Mouse (Mus musculus) adipocyte (in vitro differentiated cells): Measurements from ENCODE around the gene Ush1g.

ENCODE experiments used
- DNase-seq: peaks from one replicate; pipeline ENCODE4 v3.0.0-alpha.2; 2016; ENCODE audit warnings: low spot score

Gene Ush1g

DNA sequence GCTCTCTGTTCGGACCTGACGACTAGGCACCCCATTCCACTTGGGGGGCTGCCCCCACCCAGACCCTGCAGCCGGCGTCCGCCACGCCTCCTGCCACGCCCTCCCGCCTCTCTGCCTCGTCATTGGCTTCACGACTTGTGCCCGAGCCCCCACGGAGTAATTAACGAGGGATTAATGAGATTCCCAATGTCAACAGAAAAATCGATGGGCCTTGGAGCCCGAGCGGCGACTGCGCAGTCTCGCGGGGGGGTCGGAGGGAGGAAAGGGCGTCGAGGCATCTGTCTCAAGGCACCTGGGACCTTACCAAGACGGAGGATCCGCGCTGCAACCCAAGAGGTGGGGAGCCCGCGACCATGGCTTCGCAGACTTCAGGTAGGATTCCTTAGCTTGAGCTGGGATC lies 12.7 kb upstream of the Ush1g start, which contains the start of gene Otop3:
Gene Otop3 (plus strand): TSS at position 201 of the 400 bp plus-strand sequence.
- DNase-seq: no peak

DNA sequence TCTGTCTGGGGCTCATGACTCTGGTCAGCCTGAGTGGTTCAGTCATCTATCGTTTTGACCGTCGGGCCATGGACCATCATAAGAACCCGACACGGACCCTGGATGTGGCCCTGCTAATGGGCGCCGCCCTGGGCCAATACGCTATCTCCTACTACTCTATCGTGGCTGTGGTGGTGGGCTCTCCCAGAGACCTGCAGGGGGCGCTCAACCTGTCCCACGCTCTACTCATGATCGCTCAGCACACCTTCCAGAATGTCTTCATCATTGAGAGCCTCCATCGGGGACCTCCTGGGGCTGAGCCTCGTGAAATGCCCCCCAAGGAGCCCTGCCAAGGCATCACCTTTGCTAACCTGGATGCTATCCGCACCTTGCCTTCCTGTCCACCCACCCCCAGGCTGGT lies 7.5 kb upstream of the Ush1g start:
- DNase-seq: no peak

GRCm38 (mm10) chr11:115326730-115327129 lies 4.9 kb upstream of the Ush1g start:
- DNase-seq: no peak

DNA sequence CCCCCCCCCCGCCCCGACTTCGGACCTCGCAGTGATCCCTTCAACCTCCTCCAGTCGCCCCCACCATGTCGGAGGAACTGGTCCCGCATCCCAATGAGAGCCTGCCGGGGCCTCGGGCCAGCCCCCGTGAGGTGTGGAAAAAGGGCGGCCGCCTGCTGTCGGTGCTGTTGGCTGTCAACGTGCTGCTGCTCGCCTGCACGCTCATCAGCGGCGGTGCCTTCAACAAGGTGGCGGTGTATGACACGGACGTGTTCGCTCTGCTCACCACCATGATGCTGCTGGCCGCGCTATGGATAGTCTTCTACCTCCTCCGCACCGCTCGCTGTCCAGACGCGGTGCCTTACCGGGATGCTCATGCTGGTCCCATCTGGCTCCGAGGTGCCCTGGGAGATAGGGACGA lies 1.5 kb upstream of the Ush1g start:
- DNase-seq: no peak

DNA sequence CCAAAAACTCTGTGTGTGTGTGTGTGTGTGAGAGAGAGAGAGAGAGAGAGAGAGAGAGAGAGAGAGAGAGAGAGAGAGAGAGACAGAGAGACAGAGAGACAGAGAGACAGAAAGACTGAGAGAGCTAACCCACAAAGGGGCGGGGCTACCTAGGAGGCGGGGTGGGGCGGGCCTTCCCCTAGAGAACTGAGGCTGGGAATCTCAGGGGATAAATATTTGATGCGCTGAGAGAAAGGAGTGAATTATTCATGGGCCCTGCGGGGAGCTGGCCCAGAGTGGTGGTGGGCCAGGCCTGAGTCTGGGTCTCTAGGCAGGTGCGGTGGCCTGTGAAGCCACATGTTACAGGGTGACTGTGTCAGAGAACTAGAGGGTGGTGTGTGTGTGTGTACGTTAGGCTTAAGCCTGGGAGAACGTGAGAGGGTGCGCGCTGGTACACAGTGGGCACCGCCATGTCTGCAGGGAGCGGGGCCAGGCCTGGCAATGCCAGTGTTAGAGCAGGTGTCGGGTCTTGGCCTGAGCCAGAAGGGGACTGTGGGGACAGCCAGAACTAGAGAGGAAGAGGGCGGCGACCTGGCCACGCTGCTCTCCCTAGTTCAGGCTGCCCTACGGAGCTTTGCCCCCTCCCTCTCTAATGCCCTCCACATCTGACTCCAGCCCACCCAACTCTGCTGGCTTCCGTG lies 2.0 kb downstream of the Ush1g start:
- no peak for DNase-seq

GRCm38 (mm10) chr11:115318245-115319027 lies 3.4 kb downstream of the Ush1g start:
- DNase-seq: no peak

DNA sequence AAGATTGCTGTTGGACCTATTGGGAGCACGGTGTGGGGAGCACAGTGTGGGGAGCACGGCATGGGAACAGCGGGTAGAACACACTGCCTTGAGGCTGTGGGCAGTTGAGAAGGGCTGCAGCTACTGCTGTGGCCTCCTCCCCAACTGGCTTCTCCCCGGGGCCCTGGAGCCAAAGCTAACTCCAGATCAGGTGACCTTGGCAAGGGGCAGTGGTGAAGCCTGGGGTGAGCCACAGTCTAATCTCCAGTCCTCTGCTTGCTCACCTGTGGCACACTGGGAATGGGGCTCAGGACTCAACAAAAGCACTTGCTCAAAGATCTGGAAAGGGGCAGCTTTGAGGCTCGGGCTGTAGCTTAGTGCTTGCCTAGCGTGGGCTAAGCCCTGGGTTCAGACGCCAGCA lies 4.6 kb downstream of the Ush1g start:
- DNase-seq: peak; percentile 42

GRCm38 (mm10) chr11:115314249-115314648 lies 7.6 kb downstream of the Ush1g start:
- peak; percentile 62 for DNase-seq

GRCm38 (mm10) chr11:115308781-115309180 lies 13.1 kb downstream of the Ush1g start:
- no peak for DNase-seq

DNA sequence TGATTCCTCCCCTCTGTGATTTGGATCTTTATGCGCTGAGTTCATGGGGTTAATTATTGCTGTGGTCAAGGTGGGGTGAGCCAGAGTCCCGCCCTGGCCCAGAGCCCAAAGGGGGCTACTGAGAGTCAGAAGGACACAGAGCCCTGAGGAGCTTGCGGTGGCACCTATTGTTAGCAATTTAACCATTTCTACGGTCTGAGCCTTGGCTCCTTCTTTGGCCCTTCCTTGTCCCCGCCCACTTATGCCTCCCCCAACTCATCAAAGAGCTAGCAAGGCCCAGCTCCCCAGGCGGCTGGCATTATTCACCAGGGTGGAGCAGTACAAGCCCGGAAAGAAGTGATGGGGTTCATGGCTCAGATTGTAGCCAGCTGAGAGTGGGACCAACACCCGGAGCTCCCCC lies 15.0 kb downstream of the Ush1g start, which contains the start of gene Otop2:
Gene Otop2 (plus strand): TSS at position 301 of the 400 bp plus-strand sequence.
- DNase-seq: no peak

DNA sequence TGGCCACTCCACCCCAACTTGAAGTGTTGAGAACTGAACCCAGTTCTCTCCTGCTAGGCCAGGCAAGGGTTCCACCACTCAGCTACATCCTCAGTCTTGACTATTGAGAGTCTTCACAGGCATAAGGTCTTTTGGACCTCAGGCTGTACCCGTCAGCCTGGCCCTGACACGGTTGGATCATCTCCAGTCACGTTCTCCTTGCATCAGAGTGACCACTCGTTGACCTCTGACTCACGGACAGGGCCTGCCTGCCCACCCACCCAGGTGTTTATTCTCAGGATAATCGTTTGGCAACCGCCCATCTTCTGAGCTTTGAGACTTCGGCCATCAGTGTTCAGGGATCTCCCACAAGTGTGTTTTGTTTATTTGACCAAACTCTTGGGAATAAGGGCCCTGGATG lies 18.7 kb downstream of the Ush1g start:
- DNase-seq: no peak

GRCm38 (mm10) chr11:115301351-115301750 lies 20.5 kb downstream of the Ush1g start:
- DNase-seq: peak; percentile 48

DNA sequence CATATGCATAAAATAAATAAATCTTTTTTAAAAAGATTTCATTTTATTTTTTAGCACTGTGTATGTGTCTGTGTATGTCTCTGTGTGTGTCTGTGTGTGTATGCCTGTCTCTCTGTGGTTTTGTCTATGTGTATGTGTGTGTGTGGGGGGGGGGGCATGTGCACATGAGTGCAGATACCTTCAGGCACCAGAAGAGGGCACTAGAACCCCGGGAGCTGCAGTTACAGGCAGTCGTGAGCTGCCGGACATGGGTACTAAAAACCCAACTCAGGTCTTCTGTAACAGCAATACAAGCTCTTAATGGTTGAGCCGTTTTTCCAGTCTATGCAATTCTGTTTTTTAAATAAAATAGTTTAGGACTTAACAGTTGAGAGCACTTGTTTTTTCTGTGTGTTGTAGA lies 21.1 kb downstream of the Ush1g start:
- DNase-seq: no peak

GRCm38 (mm10) chr11:115298160-115298559 lies 23.7 kb downstream of the Ush1g start:
- no peak for DNase-seq

DNA sequence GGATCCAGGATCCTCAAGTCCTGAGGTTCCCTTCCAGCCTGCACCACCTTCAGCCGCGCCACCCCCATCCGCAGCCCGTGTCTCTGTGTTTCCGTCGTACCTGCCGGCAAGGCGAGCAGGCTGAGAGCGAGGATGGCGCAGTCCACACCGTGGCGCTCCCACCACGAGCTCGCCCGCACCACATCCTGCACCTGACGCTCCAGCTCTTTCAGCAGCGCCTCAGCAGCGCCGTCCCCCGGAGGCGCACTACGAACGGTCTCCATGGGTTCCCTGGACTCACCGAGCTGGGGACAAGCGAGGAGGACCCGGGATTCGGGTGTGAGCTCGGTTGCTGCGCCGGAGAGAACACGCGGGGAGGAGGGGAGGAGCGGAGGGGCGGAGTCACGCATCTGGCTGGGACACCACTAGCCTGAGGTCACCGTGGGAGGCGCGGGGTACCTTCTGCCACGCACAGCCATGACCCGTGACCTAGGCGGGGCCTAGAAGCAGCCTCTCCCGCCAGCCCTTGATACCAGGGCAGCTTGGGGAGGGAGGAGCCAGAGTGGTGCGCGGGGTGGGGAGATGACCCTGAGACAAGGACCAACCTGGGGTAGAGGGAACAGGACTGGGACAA lies 24.5 kb downstream of the Ush1g start, which contains the start of gene Fads6:
Gene Fads6 (minus strand): TSS at position 450 of the 613 bp plus-strand sequence.
- DNase-seq: no peak

- DNase-seq: no peak
Measured at GRCm38 (mm10) chr11:115296471-115297210, 25.2 kb downstream of the Ush1g start.

GRCm38 (mm10) chr11:115295939-115296338 lies 25.9 kb downstream of the Ush1g start:
- DNase-seq: no peak

DNA sequence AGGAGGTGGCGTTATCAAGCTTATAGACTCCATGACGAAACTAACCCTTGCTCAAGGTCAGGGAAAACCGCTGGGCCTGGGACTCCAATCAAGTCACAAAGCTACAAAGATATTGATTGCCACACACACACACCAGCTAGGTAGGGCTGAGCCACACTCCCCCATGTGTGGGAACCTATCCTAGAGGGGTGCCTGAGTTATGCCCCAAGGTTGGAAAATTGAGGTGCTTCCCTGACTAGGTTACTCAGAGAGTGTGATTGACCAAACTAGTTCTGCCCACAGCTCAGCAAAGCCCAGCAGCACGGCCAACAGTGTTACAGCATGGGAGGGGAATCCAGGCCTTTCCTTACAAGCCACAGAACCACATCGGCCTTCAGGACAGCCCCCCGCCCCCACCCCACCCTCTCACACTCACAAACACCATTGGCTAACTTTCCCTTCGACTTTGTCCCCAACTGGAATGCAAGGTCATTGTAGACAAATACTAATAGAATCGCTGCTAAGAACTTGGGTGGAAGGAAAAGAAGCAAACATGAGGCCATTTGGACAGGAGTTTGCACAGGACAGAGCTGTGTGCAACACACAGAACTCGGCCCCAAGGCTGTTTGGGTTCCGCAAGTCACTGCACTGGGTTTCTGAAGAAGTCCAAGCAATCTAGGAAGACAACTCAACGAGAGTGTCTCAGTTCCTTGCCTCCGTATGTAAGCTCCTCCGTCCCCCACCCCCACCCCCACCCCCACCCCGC lies 29.0 kb downstream of the Ush1g start:
- no peak for DNase-seq

- DNase-seq: no peak
Measured at GRCm38 (mm10) chr11:115291503-115291902, 30.3 kb downstream of the Ush1g start.

- DNase-seq: peak; percentile 95
Measured at GRCm38 (mm10) chr11:115290919-115291318, 30.9 kb downstream of the Ush1g start.

DNA sequence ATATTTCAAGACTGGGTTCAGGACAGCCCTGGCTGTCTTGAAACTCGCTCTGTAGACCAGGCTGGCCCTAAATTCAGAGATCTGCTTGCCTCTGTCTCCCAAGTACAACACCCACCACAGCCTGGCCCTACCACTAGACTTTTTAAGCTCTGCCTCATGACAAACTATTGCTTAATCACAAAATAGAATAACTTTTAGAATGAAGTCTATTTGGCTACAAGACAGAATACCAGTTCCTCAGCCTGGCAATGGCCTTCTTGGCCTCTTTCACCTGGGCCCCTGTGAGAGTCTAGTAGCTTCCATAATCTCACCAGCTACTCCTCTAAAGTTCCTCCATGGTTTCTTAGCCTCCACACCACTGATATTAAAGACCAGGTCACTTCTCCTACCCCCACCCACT lies 31.5 kb downstream of the Ush1g start:
- peak; percentile 37 for DNase-seq
